Comparison of ENCODE assay signal across 25 mouse cellular contexts in genomic region chr6:98514826-98515225, GRCm38 (mm10).
DNase-seq lines count a peak whose midpoint lies in the region; ATAC-seq lines count a peak whose summit lies in the region.
"Had no signal": no experiment of that assay in that cellular context is flagged by ENCODE, and none has a peak within 500 bp of the region (broad histone marks: within the 10 kb centered on the region; RNA-seq: fewer than 3 reads in every experiment).

No protein-coding gene starts in this region.

- H3K4me2 ChIP-seq in limb, embryonic 15.5 days = no peak overlapping the region
- H3K4me2 ChIP-seq in lung, embryonic 16.5 days (ENCODE audit: low read depth, low read length) = peak overlapping the region; percentile 31
- H3K4me2 ChIP-seq: embryonic facial prominence, embryonic 12.5 days; embryonic facial prominence, embryonic 15.5 days; hindbrain, embryonic 14.5 days had no signal

- 0 out of 2 replicates have a peak overlapping the region, but pooled peaks have one; percentile 4 for H3K27ac ChIP-seq in limb, embryonic 15.5 days
- H3K27ac ChIP-seq in limb, embryonic 10.5 days = no peak overlapping the region
- no peak overlapping the region for H3K27ac ChIP-seq in lung, embryonic 16.5 days (ENCODE audit: low read length)
- H3K27ac ChIP-seq: embryonic facial prominence, embryonic 12.5 days; embryonic facial prominence, embryonic 15.5 days; heart, adult 2 months; heart, embryonic 10.5 days; heart, embryonic 13.5 days; hindbrain, embryonic 14.5 days had no signal

- peaks cover 14% of the 10 kb centered on the region; the same call in 1 of the 2 replicates for H3K4me1 ChIP-seq in limb, embryonic 15.5 days
- H3K4me1 ChIP-seq in limb, embryonic 10.5 days = no peaks in the 10 kb centered on the region
- H3K4me1 ChIP-seq in lung, embryonic 16.5 days (replicated peaks; ENCODE audit: control insufficient read depth, insufficient read depth, low read length) = peaks cover 12% of the 10 kb centered on the region; the same call in 1 of the 2 replicates
- H3K4me1 ChIP-seq: embryonic facial prominence, embryonic 15.5 days had no signal

- no peaks in the 10 kb centered on the region for H3K36me3 ChIP-seq in limb, embryonic 15.5 days
- no peaks in the 10 kb centered on the region for H3K36me3 ChIP-seq in limb, embryonic 10.5 days
- H3K36me3 ChIP-seq in lung, embryonic 16.5 days (ENCODE audit: control insufficient read depth, insufficient read depth, low read length) = no peaks in the 10 kb centered on the region
- H3K36me3 ChIP-seq: embryonic facial prominence, embryonic 12.5 days; embryonic facial prominence, embryonic 15.5 days; heart, embryonic 10.5 days; heart, embryonic 13.5 days had no signal

- peak; percentile 24; the same call in 1 of the 2 replicates for ATAC-seq in frontal cortex, adult (ENCODE audit: low TSS enrichment)
- ATAC-seq in limb, embryonic 15.5 days (ENCODE audit: insufficient number of reproducible peaks, low FRiP score, low TSS enrichment, low read depth) = no peak
- ATAC-seq in lung, embryonic 16.5 days (ENCODE audit: low read depth) = peak; percentile 64; the same call in 1 of the 2 replicates
- ATAC-seq: forebrain, embryonic 14.5 days; forebrain, postnatal 0 days; Patski had no signal

- DNase-seq in frontal cortex, adult 2 months (ENCODE audit: extremely low spot score in 1 of 2, low spot score in 1 of 2) = no peak
- no peak for DNase-seq in limb, embryonic 10.5 days (ENCODE audit: low spot score)
- DNase-seq in lung, postnatal 36 days = no peak
- peak; percentile 4 for DNase-seq in Muller cell, postnatal 12 days (ENCODE audit: inconsistent ontology term)
- DNase-seq: adrenal gland, adult 2 months; adrenal gland, postnatal 14 days; cerebellum, adult 11 months; cerebellum, adult 2 months; cerebellum, adult 9-11 months; forebrain, postnatal 0 days; gastrocnemius, postnatal 10 days; gastrocnemius, postnatal 36 days; heart, adult 2 months; heart, postnatal 14 days; heart, postnatal 4 days had no signal

- no peak overlapping the region for H3K9ac ChIP-seq in limb, embryonic 15.5 days
- no peak overlapping the region for H3K9ac ChIP-seq in lung, embryonic 16.5 days (ENCODE audit: low read length)
- H3K9ac ChIP-seq: embryonic facial prominence, embryonic 12.5 days; embryonic facial prominence, embryonic 15.5 days; forebrain, postnatal 0 days; heart, embryonic 13.5 days; hindbrain, embryonic 14.5 days had no signal

- no peaks in the 10 kb centered on the region for H3K9me3 ChIP-seq in limb, embryonic 15.5 days
- H3K9me3 ChIP-seq in limb, embryonic 10.5 days (replicated peaks) = no peaks in the 10 kb centered on the region
- H3K9me3 ChIP-seq in lung, embryonic 16.5 days (ENCODE audit: control insufficient read depth, low read length) = no peaks in the 10 kb centered on the region
- H3K9me3 ChIP-seq: embryonic facial prominence, embryonic 12.5 days; embryonic facial prominence, embryonic 15.5 days; heart, embryonic 10.5 days; heart, embryonic 13.5 days had no signal

- H3K27me3 ChIP-seq in limb, embryonic 15.5 days = no peaks in the 10 kb centered on the region
- H3K27me3 ChIP-seq in limb, embryonic 10.5 days (ENCODE audit: low read depth, poor library complexity, severe bottlenecking) = peaks cover 18% of the 10 kb centered on the region
- no peaks in the 10 kb centered on the region for H3K27me3 ChIP-seq in lung, embryonic 16.5 days (ENCODE audit: control insufficient read depth, insufficient read depth, low read depth, low read length)
- H3K27me3 ChIP-seq: embryonic facial prominence, embryonic 12.5 days; heart, embryonic 13.5 days had no signal

- 81% methylated on average over 3 of the region's 3 CpGs for WGBS in limb, embryonic 15.5 days
- WGBS in limb, embryonic 10.5 days = 78% methylated on average over 3 of the region's 3 CpGs
- WGBS in lung, embryonic 16.5 days = 57% methylated on average over 3 of the region's 3 CpGs

- H3K4me3 ChIP-seq in limb, embryonic 15.5 days = no peak overlapping the region
- no peak overlapping the region for H3K4me3 ChIP-seq in limb, embryonic 10.5 days
- H3K4me3 ChIP-seq in lung, embryonic 16.5 days (ENCODE audit: low read length) = no peak overlapping the region
- H3K4me3 ChIP-seq: embryonic facial prominence, embryonic 12.5 days; embryonic facial prominence, embryonic 15.5 days; heart, adult 2 months; heart, embryonic 10.5 days; heart, embryonic 13.5 days had no signal
